Mouse (Mus musculus): ENCODE measurements around the gene Obscn.

GRCm38 (mm10) chr11:58958536-58958935 is 177.7 kb downstream of the Obscn start:
- TF ChIP-seq GATA2 (IDR thresholded peaks at IDR 0.05; ENCODE audit: borderline replicate concordance, low read depth, low read length) (no peak), CTCF (IDR thresholded peaks at IDR 0.05; ENCODE audit: low read depth, low read length) (no peak)
